Mouse (Mus musculus): ENCODE data around the gene Gpr65. TPM values are rescaled to one million over a fixed set of nuclear protein-coding genes. Genes with fewer than 3 reads are reported as not detected.

Gpr65 gene
- polyA plus RNA-seq, 1 experiment from 2014 or later, result 0.24 TPM

Other genes with a start within 250 kb of the Gpr65 start
- gene Galc, start 9.2 kb upstream of the Gpr65 start, polyA plus RNA-seq (2015; fragmentation: Nextera tagmentation; extraction: Ambion mirVana), result 10.6 and 11.7 TPM in 2 replicates